Mouse (Mus musculus) Patski (cell line): ENCODE measurements around the gene Bcl2l2. TPM values are rescaled to one million over a fixed set of nuclear protein-coding genes. Genes with fewer than 3 reads are reported as not detected.

Experiments
- ATAC-seq: fragments of 100-300 bp; one replicate; pipeline ENCODE4 v1.8.0; 2021
- CTCF ChIA-PET: fragments of 350-600 bp; sonication (Branson Sonifier 250); formaldehyde crosslinking; loops from one replicate; lab custom pipeline; 2022; ENCODE audit warnings: inconsistent platforms; lab: Charles Lee
- POLR2A ChIA-PET: fragments of 350-600 bp; sonication (Branson Sonifier 250); formaldehyde crosslinking; loops from one replicate; lab custom pipeline; 2022; ENCODE audit warnings: antibody characterized with exemption, inconsistent platforms; lab: Charles Lee
- DNase-seq: peaks from one replicate; pipeline ENCODE4 v3.0.0-alpha.2; 2011; ENCODE audit warnings: low read depth, low spot score
- H3K27me3 ChIP-seq: fragments of 371-371 bp; one replicate; pipeline ENCODE4 v1.5.1; 2021
- CTCF ChIP-seq: fragments of 100-300 bp; IDR thresholded peaks from one replicate; pipeline ENCODE4 v1.5.1; 2021
- in situ Hi-C: fragments of 300-500 bp; cut with MboI; formaldehyde crosslinking; loops from 3 replicates; pipeline ENCODE4 v1.11.1; 2018; ENCODE audit warnings: low pct_unique_long_range_greater_than_20kb, mixed read lengths
- polyA plus RNA-seq: library from polyadenylated mRNA; unstranded; gene quantifications from one replicate; pipeline ENCODE4 v1.2.3, GENCODE M21; 2021

Bcl2l2 gene
- polyA plus RNA-seq, 1 experiment from 2014 or later, result 37.7 TPM

DNA sequence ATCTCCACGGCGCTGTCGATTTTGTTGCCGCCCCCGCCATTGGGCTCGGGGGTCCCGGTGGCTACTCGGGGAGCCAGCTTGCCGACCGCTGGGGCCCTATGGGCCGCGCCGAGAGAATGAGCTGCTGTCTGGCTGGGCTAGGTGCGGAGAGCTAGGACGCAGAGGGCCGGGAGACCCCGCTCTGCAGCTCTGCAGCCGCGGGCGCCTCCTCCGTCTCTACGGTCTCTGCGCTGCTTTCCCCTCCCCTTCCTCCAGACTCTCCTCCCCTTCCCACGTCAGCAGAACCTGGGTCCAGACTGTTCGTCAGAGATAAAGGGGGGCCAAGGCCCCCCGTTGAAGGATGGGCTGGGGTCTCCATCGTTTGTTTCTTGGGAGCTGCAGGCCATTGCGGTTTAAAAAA lies 29.7 kb downstream of the Bcl2l2 start, which contains the start of gene Slc22a17:
TSS of gene Slc22a17 (minus strand) at position 247 of the 400 bp plus-strand sequence.
- in situ Hi-C loops, result no loop called here
- no peak for TF ChIP-seq CTCF
- POLR2A ChIA-PET, result interaction anchor here (1.5 kb wide), 1 partner anchor 14 kb away, joined by 4 read pairs; the partner anchor contains the start of gene Efs
- H3K27me3 ChIP-seq, result peaks cover 11% of the 10 kb centered on the region
- CTCF ChIA-PET, result interaction anchor here (1.6 kb wide), 1 partner anchor 102 kb away, joined by 5 read pairs; the partner anchor contains the start of gene Ngdn
- ATAC-seq (peak; percentile 60), DNase-seq (no peak)

DNA sequence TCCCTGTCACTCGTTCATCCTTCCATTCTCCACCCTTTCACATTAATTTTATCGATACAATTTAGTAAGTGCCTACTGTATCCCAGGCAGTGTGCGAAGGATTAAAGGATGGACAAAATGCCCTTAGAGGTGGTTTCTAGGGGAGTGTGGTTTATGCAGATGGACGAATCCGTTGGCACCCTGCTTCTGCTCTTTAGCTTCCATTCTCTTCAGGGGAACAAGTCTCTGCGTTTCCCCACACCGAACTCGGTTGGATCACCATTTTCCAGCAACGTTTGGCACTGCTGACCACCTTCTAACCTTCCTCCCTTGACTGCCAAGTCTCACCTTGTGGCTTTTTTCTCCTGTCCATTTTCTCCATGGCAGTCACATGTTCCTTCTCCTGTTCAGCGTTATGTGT lies 30.2 kb downstream of the Bcl2l2 start:
- TF ChIP-seq CTCF, result no peak
- ATAC-seq (no peak), DNase-seq (no peak)
- in situ Hi-C loops, result no loop called here
- H3K27me3 ChIP-seq, result peaks cover 15% of the 10 kb centered on the region
- POLR2A ChIA-PET, result interaction anchor here (1.5 kb wide), 1 partner anchor 13 kb away, joined by 4 read pairs; the partner anchor contains the start of gene Efs
- CTCF ChIA-PET, result interaction anchor here (1.6 kb wide), 1 partner anchor 102 kb away, joined by 5 read pairs; the partner anchor contains the start of gene Ngdn

DNA sequence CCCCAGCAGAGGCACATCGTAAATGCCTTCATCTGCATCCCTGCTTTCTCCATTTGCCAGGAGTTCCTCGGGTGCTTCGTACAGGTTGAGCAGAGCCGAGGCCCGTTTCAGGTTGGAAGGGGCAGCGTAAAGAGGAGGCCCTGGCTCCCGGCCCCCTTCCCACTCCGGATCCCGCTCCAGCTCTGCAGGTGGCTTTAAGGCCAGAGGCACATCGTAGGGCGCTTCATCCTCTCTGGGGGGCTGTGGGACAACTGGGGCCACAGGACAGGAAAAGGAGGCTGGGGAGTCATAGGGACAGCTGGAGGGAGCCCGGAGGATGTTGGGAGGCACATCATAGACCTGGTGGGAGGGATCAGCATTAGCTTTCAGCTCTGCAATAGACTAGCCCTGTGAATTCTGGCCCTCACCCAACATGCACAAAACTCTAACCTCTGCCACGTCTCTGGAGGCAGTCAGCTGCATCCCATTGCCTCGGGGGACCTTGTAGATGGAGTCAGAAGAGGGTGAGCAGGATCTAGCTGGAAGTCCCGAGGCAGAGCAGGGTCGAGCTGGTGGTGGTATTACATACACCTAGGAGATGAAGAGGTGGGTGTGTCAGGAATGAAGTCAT lies 37.0 kb downstream of the Bcl2l2 start:
- no peak for ATAC-seq
- in situ Hi-C loops, result no loop called here
- no peak for DNase-seq
- CTCF ChIA-PET, result interaction anchor here (1.1 to 1.6 kb wide), 2 partner anchors 9 to 18 kb away, joined by 3 to 5 read pairs; no protein-coding TSS in a partner anchor
- POLR2A ChIA-PET, result interaction anchor here (1.1 kb wide), 1 partner anchor 12 kb away, joined by 3 read pairs; the partner anchor contains the start of gene Il25
- no peak for TF ChIP-seq CTCF
- peaks cover 18% of the 10 kb centered on the region for H3K27me3 ChIP-seq

DNA sequence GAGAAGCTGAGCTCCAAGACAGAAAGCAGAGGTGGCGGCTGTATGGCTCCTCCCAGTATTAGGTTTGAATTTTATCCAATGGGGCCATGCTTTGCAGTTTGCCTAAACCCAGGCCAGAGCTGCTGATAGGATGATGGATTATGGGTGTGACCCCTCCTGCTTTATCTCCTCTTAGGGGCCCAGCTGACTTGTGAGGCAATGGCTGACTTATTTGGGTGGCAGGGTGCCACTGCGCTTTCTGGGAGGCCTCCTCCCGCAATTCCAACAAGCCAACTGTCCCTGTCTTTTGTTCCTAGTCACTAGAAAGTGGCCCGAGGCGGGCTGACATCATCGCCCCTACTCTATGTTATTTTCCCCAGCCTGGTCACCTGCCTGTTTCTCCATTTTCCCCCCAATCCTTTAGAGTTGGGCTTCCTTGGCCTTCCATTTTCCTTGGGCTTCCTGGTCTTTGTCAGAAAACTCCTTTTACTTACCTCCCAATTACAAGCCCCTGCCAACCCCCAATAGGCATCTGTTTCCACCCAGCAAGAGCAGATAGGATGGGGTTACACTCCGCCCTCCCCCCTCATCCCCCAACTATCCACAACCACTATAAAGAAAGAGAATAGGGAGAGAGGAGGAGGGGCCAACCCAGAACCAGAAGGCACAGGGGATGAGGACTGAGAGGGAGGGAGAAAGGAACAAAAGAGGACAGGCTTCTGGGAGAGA lies 41.6 kb downstream of the Bcl2l2 start:
- no peak for TF ChIP-seq CTCF
- ATAC-seq, result no peak
- ChIA-PET CTCF (no interaction called here), POLR2A (no interaction called here)
- DNase-seq, result no peak
- in situ Hi-C loops, result no loop called here
- peaks cover 18% of the 10 kb centered on the region for H3K27me3 ChIP-seq

DNA sequence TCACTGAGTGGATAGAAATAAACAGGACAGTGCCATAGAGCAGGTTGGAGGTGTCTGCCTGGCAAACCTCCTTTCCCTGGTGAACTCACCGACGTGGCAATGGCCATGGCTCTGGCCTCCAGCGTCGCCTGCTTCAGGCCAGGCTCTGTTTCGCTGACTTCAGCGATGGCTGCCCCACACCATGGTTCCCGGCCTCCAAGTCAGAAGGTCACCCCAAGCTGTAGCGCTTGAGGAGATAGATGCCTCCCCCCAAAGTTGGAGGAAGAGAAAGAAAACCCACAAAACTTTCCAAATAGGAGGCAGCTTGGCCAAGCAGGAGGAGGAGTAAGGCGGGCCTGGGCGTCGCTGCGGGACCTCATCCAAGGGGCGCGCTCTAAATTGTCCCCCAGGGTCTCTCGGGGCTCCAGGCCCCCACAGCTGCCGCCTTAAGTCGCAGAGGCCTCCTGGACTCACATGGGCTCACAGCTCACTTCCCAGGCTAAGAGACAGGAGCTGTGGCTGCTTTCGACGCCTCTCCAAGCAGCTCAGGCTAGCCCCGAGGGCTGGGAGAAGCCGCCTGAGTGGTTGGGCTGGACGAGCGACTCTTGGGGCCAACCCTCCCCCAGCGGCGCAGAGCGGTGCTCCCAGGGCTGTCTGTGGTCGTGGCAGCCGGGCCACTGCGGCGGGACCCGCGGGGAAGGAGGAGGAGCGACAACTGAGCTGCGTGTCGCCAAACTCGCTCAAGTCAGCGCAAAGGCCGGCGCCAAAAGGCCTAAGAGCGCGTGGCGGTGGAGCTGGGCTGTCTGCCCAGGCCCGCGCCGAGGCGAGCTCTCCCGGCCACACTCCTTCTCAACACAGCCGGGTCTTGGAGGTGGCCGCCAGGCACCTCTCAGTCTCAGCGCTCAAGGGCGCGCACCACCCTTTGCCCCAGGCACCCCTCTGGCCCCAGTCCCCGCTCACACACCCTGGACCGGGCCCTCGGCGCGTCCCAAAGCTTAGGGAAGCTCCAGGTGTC lies 42.5 kb downstream of the Bcl2l2 start, which contains the start of gene Efs:
TSS of gene Efs (minus strand) at position 778 of the 994 bp plus-strand sequence.
- POLR2A ChIA-PET, result interaction anchor here (1.1 to 1.7 kb wide), 2 partner anchors 13 to 15 kb away, joined by 3 to 4 read pairs; partner anchors contain the start of gene Slc22a17
- CTCF ChIA-PET, result no interaction called here
- ATAC-seq (no peak), DNase-seq (no peak)
- peaks cover 18% of the 10 kb centered on the region for H3K27me3 ChIP-seq
- no peak for TF ChIP-seq CTCF
- in situ Hi-C loops, result no loop called here

DNA sequence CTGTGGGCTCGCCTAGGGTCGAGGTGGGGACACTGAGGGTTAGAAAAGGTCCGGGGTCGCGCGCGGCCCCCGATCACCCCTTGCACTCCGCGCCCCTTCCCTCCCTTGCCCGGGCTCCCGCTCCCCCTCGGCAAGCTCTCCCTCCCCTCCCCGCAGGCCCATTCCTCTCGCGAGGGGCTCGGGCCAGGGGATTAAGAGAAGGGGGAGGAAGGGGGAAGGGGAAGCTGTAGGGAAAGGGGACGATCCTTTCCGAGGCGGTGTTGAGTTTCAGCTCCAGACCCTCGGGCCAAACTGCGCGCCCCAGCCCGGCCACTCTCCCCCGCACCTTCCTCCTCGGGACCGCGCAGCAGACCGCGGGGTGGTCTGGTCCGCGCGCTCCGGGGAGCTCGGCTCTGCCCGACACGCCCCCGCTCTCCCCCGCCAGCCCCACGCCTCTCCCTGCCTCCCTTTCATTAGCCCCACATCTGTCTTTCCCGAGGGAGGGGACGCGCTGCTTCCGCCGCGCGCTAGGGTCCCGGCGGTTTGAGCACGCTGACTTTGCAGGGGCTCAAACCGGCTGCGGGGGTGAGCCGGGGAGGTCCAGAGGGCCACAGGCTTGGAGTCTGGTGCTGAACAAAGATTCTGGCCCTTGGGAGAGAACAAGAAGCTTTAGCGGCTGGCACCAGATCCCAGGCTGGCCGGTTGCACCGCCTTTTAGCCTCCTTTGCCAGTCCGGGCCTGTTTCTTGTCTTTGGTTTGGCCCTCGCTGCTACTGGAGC lies 43.4 kb downstream of the Bcl2l2 start:
- no peak for DNase-seq
- CTCF ChIA-PET, result interaction anchor here (1.5 to 2.0 kb wide), 2 partner anchors 12 to 88 kb away, joined by 3 to 4 read pairs; partner anchors contain the start of gene Ngdn
- POLR2A ChIA-PET, result interaction anchor here (1.1 to 1.7 kb wide), 2 partner anchors 14 to 16 kb away, joined by 3 to 4 read pairs; partner anchors contain the start of gene Slc22a17
- in situ Hi-C loops, result no loop called here
- ATAC-seq, result no peak
- no peak for TF ChIP-seq CTCF
- H3K27me3 ChIP-seq, result peaks cover 18% of the 10 kb centered on the region

DNA sequence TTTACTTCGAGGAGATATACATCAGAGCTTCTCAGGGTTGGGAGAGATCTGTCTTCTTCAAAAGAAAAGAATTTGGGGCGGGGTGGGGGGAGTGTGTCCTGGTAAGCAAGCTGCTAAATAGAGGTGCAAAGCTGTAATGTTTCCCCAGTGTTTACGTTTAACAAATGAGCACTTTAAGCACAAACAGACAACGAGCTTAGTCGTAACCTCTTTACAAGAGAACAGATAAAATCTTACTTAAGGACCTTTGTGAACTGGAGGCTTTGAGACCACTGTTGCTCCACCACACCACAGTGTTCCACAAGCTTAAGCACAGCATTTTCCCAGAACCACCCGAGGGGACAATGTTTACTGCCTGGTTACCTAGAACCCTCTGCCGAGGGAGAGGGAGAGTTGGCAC lies 44.1 kb downstream of the Bcl2l2 start:
- ATAC-seq (no peak), DNase-seq (no peak)
- CTCF ChIA-PET, result interaction anchor here (1.5 to 2.0 kb wide), 2 partner anchors 11 to 88 kb away, joined by 3 to 4 read pairs; partner anchors contain the start of gene Ngdn
- peaks cover 18% of the 10 kb centered on the region for H3K27me3 ChIP-seq
- TF ChIP-seq CTCF, result no peak
- POLR2A ChIA-PET, result interaction anchor here (1.7 kb wide), 1 partner anchor 17 kb away, joined by 3 read pairs; no protein-coding TSS in a partner anchor
- in situ Hi-C loops, result no loop called here

DNA sequence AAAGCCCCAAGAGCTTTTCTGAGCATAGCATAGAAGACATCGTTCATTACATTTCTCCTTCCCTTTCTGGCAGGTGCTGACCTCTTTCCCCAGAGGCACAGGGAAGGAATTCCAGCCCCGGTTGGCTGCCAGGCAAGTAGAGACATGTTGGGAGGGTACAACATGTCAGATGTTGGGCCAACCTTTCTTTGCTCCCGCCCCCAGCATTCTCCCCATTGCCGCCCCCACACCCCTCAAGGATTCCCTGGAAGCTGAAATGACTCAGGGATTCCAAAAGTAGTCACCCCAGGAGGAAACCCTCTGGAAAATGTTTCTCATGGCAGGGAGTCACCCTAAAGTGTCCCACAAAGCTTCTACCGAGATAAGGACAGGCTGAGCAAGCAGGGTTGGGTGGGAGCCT lies 46.6 kb downstream of the Bcl2l2 start:
- DNase-seq (no peak), ATAC-seq (no peak)
- CTCF ChIA-PET, result interaction anchor here (1.4 kb wide), 1 partner anchor 10 kb away, joined by 6 read pairs; no protein-coding TSS in a partner anchor
- no peak for TF ChIP-seq CTCF
- POLR2A ChIA-PET, result no interaction called here
- in situ Hi-C loops, result no loop called here
- H3K27me3 ChIP-seq, result peaks cover 26% of the 10 kb centered on the region

DNA sequence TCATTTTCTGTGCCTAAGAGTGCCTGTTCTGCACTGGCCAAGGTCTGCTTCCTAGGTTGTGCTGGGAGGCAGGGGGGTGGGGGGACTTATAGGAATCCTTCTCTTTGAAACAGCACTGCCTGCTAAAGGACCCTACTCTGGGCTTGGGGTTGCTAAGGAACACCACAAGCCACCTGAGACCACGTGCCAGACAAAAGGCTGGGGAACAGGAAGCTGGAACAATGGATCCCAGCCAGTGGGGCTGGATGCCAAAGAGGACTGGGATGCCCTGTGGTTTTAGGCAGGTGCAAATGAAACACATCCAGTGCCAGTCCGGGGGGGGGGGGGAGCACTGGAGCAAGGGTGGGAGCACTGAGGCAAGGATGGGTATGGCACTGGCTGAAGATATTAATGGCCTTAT lies 47.3 kb downstream of the Bcl2l2 start:
- POLR2A ChIA-PET, result no interaction called here
- ATAC-seq (no peak), DNase-seq (no peak)
- no peak for TF ChIP-seq CTCF
- CTCF ChIA-PET, result interaction anchor here (1.4 kb wide), 1 partner anchor 10 kb away, joined by 6 read pairs; no protein-coding TSS in a partner anchor
- H3K27me3 ChIP-seq, result peaks cover 29% of the 10 kb centered on the region
- in situ Hi-C loops, result no loop called here
